Mouse (Mus musculus): ENCODE measurements around the gene Mllt6. TPM values are rescaled to one million over a fixed set of nuclear protein-coding genes. Genes with fewer than 3 reads are reported as not detected.
"Not testable (repeated sequence)": the region's sequence is repeated elsewhere in the genome, so short reads cannot be mapped to it uniquely, and the experiment has no call there.

Gene Mllt6
- total RNA-seq, 2 experiments from 2014 or later: 55.8 to 61.7 TPM

DNA sequence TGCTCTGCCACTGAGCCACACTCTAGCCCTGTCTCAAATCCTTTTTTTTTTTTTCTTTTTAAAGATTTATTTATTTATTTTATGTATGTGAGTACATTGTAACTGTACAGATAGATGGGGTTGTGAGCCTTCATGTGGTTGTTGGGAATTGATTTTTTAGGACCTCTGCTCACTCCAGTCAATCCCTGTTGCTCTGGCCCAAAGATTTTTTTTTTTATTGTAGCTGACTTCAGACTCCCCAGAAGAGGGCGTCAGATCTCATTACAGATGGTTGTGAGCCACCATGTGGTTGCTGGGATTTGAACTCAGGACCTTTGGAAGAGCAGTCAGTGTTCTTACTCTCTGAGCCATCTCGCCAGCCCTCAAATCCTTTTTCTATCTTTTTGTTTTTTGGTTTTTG, 46.9 kb downstream of the Mllt6 start:
- DNase-seq; intact Hi-C loops (cut with DNase I): not testable (repeated sequence)

GRCm38 (mm10) chr11:97711200-97711900, 48.1 kb downstream of the Mllt6 start:
- no peak for DNase-seq
- intact Hi-C loops (cut with DNase I): no loop called here

DNA sequence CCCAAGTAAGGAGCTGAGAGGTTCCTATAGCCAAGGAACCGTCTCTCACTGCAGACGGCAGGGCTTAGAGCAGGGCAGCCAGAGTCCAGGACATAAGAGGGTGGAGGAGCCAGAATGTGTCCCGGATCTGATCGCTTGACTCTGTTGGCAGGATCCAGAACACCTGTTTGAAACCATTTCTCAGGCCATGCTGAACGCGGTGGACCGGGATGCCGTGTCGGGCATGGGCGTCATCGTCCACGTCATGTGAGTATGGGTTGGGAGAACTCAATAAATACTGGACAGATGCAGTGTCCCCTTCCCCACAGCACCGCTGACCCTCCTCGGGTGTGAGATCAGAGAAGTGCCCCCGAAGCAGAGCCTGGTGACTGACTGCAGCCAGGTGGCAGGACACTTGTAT, 49.1 kb downstream of the Mllt6 start:
- no peak for DNase-seq
- intact Hi-C loops (cut with DNase I): no loop called here

DNA sequence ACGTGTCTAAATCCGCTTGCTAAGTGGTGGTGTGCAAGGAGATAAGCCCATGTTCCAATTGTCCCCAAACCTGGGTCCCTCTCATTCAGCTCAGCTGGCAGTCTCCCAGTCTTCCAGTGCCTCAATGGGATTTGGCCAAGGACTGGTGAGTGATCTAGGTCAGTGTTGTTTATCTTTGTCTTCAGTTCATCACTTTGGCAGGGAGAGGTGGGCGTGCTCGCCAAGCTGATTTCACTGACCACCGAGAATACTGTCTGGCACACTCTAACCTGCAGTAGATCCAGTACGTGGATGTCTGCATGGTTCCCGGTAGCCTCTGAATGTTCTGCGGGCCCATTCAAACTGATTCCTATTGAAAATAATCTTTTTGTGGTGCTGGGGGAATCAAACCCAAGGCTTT, 50.7 kb downstream of the Mllt6 start:
- intact Hi-C loops (cut with DNase I): no loop called here
- DNase-seq: peak; percentile 41 to 51

- intact Hi-C loops (cut with DNase I): no loop called here
- DNase-seq: no peak
Observed at GRCm38 (mm10) chr11:97714356-97714755, 51.1 kb downstream of the Mllt6 start.

GRCm38 (mm10) chr11:97714784-97715760, 51.9 kb downstream of the Mllt6 start:
- intact Hi-C loops (cut with DNase I): no loop called here

DNA sequence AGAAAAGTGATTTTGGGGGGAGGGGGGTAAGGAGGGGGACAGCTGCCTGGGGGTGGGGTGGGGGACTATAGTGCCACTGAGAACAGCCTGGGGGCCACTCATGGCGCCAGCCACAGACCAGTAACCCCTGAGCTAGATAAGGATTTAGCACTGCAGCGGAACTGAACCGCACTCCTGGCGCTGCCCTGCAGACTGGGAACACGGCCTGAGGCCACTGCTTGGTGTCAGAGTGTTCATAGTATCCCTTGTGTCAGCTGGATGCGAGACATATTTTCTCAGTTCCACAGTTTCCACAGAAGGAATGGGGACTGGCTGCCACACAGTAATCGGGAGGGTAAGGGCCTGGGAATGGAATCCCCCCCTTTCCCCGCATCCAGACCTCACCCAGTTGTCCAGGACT, 52.8 kb downstream of the Mllt6 start:
- intact Hi-C loops (cut with DNase I): no loop called here
- DNase-seq: no peak

More at GRCm38 (mm10) chr11:97714784-97715760, 51.9 kb downstream of the Mllt6 start:
- DNase-seq: peak; percentile 41 to 51

DNA sequence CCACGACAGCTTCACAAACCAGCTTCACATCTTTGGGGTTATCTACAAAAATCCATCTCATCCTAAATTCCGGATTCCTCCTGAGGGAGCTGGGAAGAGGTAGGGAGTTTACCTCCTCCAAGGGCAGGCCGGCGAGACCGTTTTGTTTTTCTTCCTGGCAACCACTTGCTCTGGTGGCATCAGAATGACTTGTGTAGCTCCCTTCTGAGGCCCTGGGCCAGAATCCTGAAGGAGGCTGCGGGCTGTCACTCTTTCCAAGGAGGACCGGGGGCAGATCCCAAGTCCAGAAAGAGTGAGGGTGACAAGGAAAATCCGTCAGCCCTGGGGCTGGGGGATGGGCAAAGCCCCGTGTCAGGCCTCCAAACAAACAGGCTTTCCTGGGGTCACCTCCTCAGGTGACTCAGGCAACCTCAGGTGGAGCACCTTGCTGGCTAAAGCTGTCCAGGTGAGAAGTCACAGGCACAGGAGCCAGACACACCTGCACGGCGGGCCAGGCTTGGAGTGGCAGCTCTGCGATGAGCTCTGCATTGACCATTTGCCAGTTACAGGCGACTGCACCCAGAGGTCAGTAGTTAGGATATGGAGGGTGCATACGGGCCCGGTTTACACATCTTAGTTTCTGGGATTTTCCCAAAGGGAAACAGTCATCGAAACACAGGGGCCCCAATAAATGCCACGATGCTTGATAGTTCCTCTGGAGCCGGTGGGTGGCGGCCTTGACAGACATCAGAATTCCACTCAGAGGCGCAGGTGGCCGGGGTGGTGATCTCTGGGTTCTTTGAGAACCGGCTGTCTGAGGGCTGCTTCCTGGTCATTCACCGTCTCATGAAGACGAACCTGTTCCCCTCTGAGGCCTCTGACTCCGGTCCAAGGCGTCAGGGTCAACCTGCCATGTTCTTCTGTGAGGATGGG, 54.4 kb downstream of the Mllt6 start:
- intact Hi-C loops (cut with DNase I): no loop called here

GRCm38 (mm10) chr11:97718281-97718860, 55.2 kb downstream of the Mllt6 start:
- intact Hi-C loops (cut with DNase I): no loop called here

More for the DNA sequence above, 54.4 kb downstream of the Mllt6 start:
- DNase-seq: no peak

DNA sequence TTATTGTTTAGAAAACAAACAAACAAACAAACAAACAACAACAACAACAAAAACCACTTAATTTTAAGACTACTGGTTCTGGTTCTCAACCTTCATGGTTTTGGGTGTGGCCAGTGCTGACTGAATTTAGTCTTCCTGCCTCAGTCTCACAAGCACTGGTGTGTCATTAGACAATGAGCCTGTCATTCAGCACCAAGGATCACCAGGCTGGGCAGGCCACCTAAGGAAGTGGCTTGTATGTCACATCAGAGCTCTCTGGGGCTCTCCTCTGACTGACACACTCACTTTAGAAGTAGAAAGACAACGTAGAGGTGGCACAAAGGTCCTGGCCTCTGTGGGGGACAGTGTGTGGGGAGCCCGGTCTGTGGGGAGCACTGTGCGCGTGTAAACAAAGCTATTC, 55.8 kb downstream of the Mllt6 start:
- intact Hi-C loops (cut with DNase I): no loop called here
- no peak for DNase-seq

More at GRCm38 (mm10) chr11:97718281-97718860, 55.2 kb downstream of the Mllt6 start:
- no peak for DNase-seq

DNA sequence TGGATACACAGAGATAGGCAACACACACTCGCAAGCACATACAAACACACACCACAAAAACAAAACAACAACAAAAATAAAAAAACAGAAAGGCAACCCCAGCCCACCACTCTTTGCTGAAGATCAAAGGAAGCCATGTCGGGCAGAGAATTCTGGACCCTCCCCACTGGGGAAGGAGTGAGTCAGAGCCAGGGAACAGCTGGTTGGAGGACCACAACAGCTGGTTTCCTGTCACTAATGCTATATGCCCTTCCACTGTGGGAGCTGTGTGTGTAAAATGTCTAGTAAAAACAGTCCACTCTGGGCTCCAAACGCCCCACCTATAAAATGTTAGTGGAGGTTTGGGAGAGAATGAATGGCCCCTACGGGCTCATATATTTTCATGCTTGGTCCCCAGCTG, 58.1 kb downstream of the Mllt6 start:
- DNase-seq: no peak
- intact Hi-C loops (cut with DNase I): no loop called here

DNA sequence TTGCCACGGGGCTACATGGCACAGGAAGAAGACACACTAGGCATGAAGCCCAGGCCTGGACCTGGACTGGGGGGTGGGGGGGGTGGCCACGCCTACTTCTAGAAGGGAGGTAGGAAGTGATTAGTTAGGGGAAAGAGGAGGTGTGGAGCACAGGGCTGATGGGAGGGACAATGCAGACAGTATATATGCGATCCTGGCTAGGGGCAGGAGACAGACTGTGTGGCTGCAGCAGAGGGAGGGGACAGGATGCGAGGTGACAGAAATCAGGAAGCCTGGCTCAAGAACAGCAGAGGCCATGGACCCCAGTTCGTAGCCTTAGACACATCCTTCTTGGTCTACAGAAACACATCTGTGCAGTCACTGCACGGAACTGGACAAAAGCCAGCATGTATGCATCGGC, 60.5 kb downstream of the Mllt6 start:
- intact Hi-C loops (cut with DNase I): no loop called here
- DNase-seq: no peak

DNA sequence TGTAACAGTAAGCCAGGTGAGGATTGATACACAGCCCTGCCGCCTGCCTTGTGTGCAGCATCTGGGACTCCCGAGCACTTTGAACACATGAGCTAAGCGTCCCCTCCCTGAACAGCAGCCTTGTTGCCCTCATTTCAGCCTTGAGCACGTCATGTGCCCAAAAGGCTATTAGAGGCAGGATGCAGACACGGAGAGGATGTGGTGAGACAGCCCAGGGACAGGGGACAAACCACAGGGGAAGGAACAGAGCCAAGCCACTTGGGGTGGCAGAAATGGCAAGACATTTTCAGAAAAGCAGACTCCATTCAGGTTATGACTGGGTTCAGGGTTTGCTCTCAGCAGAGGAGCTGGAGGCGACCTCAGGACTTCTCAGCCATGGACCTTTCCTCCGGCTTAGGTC, 65.1 kb downstream of the Mllt6 start:
- intact Hi-C loops (cut with DNase I): no loop called here
- DNase-seq: no peak

- intact Hi-C loops (cut with DNase I): no loop called here
- DNase-seq: no peak
Observed at GRCm38 (mm10) chr11:97728730-97729129, 65.5 kb downstream of the Mllt6 start.

- intact Hi-C loops (cut with DNase I): no loop called here
- no peak for DNase-seq
Observed at GRCm38 (mm10) chr11:97733689-97734088, 70.5 kb downstream of the Mllt6 start.

DNA sequence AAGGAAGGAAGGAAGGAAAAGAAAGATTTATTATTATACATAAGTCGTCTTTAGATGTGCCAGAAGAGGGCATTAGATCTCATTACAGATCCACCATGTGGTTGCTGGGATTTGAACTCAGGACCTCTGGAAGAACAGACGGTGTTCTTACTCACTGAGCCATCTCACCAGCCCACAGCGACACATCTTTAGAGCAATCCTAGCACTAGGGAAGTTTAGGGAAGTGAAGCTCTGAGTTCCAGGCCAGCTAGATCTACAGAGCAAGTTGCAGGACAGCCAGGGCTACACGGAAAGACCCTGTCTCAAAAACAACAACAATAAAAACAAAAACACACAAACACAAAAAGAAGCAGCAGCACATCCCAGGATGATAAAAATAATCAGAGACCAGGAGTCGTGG, 71.6 kb downstream of the Mllt6 start:
- DNase-seq; intact Hi-C loops (cut with DNase I): not testable (repeated sequence)
